Mouse (Mus musculus) lung, adult 2 months (tissue): ENCODE data around the gene Afap1.

Source experiments
- CTCF ChIP-seq: fragments of 200-500 bp; IDR thresholded peaks from 2 replicates; pipeline ENCODE4 v1.5.1; 2011; ENCODE audit warnings: mild to moderate bottlenecking, low read length, control low read depth; ENCODE audit not compliant: insufficient read depth
- POLR2A ChIP-seq: fragments of 200-500 bp; IDR thresholded peaks from 2 replicates; pipeline ENCODE4 v1.6.1; 2011; ENCODE audit warnings: low read depth, mild to moderate bottlenecking, control low read depth, low read length, borderline replicate concordance; ENCODE audit errors: extremely low read depth

DNA sequence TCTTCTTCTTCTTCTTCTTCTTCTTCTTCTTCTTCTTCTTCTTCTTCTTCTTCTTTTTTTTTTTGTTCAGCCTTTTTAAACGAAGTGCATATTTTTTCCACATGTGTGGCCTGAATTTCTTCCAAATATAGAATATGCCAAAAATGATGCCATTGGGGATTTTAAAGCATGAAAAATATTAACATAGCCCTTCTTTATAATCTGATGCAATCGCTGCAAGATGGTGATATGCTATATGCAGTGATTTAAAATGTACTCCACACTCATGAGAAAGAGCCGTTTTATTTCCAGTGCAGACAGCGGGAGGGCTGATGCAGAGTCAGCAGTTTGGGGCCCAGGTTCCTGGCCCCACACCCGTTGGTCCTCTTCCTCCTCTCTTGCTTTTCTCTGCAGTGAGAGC, 55.9 kb downstream of the Afap1 start:
- TF ChIP-seq CTCF: no peak
- no peak for TF ChIP-seq POLR2A
